Mouse (Mus musculus): ENCODE measurements around the gene Mettl21a. TPM values are rescaled to one million over a fixed set of nuclear protein-coding genes. Genes with fewer than 3 reads are reported as not detected.
A peak's percentile ranks its signal among the peaks of the same experiment; 100 is the strongest.

The Mettl21a gene
- polyA plus RNA-seq, 1 experiment from 2014 or later = 19.5 TPM

GRCm38 (mm10) chr1:64639279-64639678 lies 22.2 kb upstream of the Mettl21a start:
- WGBS = 89% methylated on average over 6 of the region's 6 CpGs
- Histone ChIP-seq H3K4me3 (ENCODE audit: low read length) (no peak overlapping the region), H3K4me1 (ENCODE audit: control insufficient read depth, insufficient read depth, low read length) (no peaks in the 10 kb centered on the region), H3K9me3 (ENCODE audit: control insufficient read depth, low read length) (no peaks in the 10 kb centered on the region), H3K9ac (ENCODE audit: low read depth, low read length) (no peak overlapping the region), H3K36me3 (ENCODE audit: control insufficient read depth, insufficient read depth, low read length) (no peaks in the 10 kb centered on the region), H3K27ac (ENCODE audit: low read length) (no peak overlapping the region), H3K27me3 (replicated peaks; ENCODE audit: control insufficient read depth, insufficient read depth, low read length) (no peaks in the 10 kb centered on the region), H3K4me2 (ENCODE audit: low read depth, low read length) (no peak overlapping the region)
- ATAC-seq = no peak

GRCm38 (mm10) chr1:64635624-64636023 lies 18.6 kb upstream of the Mettl21a start:
- no peak overlapping the region for H3K9ac ChIP-seq (ENCODE audit: low read depth, low read length)
- 48% methylated on average over 2 of the region's 2 CpGs for WGBS
- ATAC-seq = no peak

GRCm38 (mm10) chr1:64633237-64633636 lies 16.2 kb upstream of the Mettl21a start:
- Histone ChIP-seq H3K9me3 (ENCODE audit: control insufficient read depth, low read length) (no peaks in the 10 kb centered on the region), H3K4me1 (ENCODE audit: control insufficient read depth, insufficient read depth, low read length) (no peaks in the 10 kb centered on the region), H3K4me2 (ENCODE audit: low read depth, low read length) (no peak overlapping the region), H3K27ac (ENCODE audit: low read length) (no peak overlapping the region), H3K9ac (ENCODE audit: low read depth, low read length) (no peak overlapping the region), H3K4me3 (ENCODE audit: low read length) (no peak overlapping the region), H3K36me3 (ENCODE audit: control insufficient read depth, insufficient read depth, low read length) (no peaks in the 10 kb centered on the region), H3K27me3 (replicated peaks; ENCODE audit: control insufficient read depth, insufficient read depth, low read length) (no peaks in the 10 kb centered on the region)
- 67% methylated on average over 3 of the region's 3 CpGs for WGBS
- no peak for ATAC-seq

More at GRCm38 (mm10) chr1:64635624-64636023, 18.6 kb upstream of the Mettl21a start:
- H3K4me3 ChIP-seq (ENCODE audit: low read length) = no peak overlapping the region
- no peak overlapping the region for H3K27ac ChIP-seq (ENCODE audit: low read length)
- H3K4me1 ChIP-seq (ENCODE audit: control insufficient read depth, insufficient read depth, low read length) = no peaks in the 10 kb centered on the region
- H3K4me2 ChIP-seq (ENCODE audit: low read depth, low read length) = no peak overlapping the region
- no peaks in the 10 kb centered on the region for H3K27me3 ChIP-seq (replicated peaks; ENCODE audit: control insufficient read depth, insufficient read depth, low read length)
- no peaks in the 10 kb centered on the region for H3K36me3 ChIP-seq (ENCODE audit: control insufficient read depth, insufficient read depth, low read length)
- H3K9me3 ChIP-seq (ENCODE audit: control insufficient read depth, low read length) = no peaks in the 10 kb centered on the region

- Histone ChIP-seq H3K36me3 (ENCODE audit: control insufficient read depth, insufficient read depth, low read length) (no peaks in the 10 kb centered on the region), H3K4me3 (ENCODE audit: low read length) (no peak overlapping the region), H3K9me3 (ENCODE audit: control insufficient read depth, low read length) (no peaks in the 10 kb centered on the region), H3K27ac (ENCODE audit: low read length) (no peak overlapping the region), H3K9ac (ENCODE audit: low read depth, low read length) (no peak overlapping the region), H3K4me1 (ENCODE audit: control insufficient read depth, insufficient read depth, low read length) (no peaks in the 10 kb centered on the region), H3K4me2 (ENCODE audit: low read depth, low read length) (no peak overlapping the region), H3K27me3 (replicated peaks; ENCODE audit: control insufficient read depth, insufficient read depth, low read length) (no peaks in the 10 kb centered on the region)
- 60% methylated on average over 5 of the region's 5 CpGs for WGBS
- no peak for ATAC-seq
Measured at GRCm38 (mm10) chr1:64631526-64631925, 14.5 kb upstream of the Mettl21a start.

- Histone ChIP-seq H3K4me3 (ENCODE audit: low read length) (no peak overlapping the region), H3K9me3 (ENCODE audit: control insufficient read depth, low read length) (no peaks in the 10 kb centered on the region), H3K36me3 (ENCODE audit: control insufficient read depth, insufficient read depth, low read length) (no peaks in the 10 kb centered on the region), H3K27ac (ENCODE audit: low read length) (no peak overlapping the region), H3K9ac (ENCODE audit: low read depth, low read length) (no peak overlapping the region), H3K4me2 (ENCODE audit: low read depth, low read length) (no peak overlapping the region), H3K27me3 (replicated peaks; ENCODE audit: control insufficient read depth, insufficient read depth, low read length) (no peaks in the 10 kb centered on the region), H3K4me1 (ENCODE audit: control insufficient read depth, insufficient read depth, low read length) (no peaks in the 10 kb centered on the region)
- no peak for ATAC-seq
Measured at GRCm38 (mm10) chr1:64625214-64625613, 8.2 kb upstream of the Mettl21a start.

GRCm38 (mm10) chr1:64623558-64624435 lies 6.8 kb upstream of the Mettl21a start:
- WGBS = 56% methylated on average over 12 of the region's 12 CpGs
- no peaks in the 10 kb centered on the region for H3K9me3 ChIP-seq (ENCODE audit: control insufficient read depth, low read length)

GRCm38 (mm10) chr1:64621116-64621515 lies 4.1 kb upstream of the Mettl21a start:
- H3K9me3 ChIP-seq (ENCODE audit: control insufficient read depth, low read length) = no peaks in the 10 kb centered on the region
- H3K27me3 ChIP-seq (replicated peaks; ENCODE audit: control insufficient read depth, insufficient read depth, low read length) = no peaks in the 10 kb centered on the region
- no peak overlapping the region for H3K4me3 ChIP-seq (ENCODE audit: low read length)
- no peak for ATAC-seq
- no peaks in the 10 kb centered on the region for H3K36me3 ChIP-seq (ENCODE audit: control insufficient read depth, insufficient read depth, low read length)
- no peak overlapping the region for H3K27ac ChIP-seq (ENCODE audit: low read length)
- peaks cover 8% of the 10 kb centered on the region for H3K4me1 ChIP-seq (ENCODE audit: control insufficient read depth, insufficient read depth, low read length)
- 83% methylated on average over 5 of the region's 5 CpGs for WGBS
- H3K9ac ChIP-seq (ENCODE audit: low read depth, low read length) = no peak overlapping the region
- no peak overlapping the region for H3K4me2 ChIP-seq (ENCODE audit: low read depth, low read length)

More at GRCm38 (mm10) chr1:64623558-64624435, 6.8 kb upstream of the Mettl21a start:
- no peak overlapping the region for H3K9ac ChIP-seq (ENCODE audit: low read depth, low read length)
- no peaks in the 10 kb centered on the region for H3K4me1 ChIP-seq (ENCODE audit: control insufficient read depth, insufficient read depth, low read length)
- H3K36me3 ChIP-seq (ENCODE audit: control insufficient read depth, insufficient read depth, low read length) = no peaks in the 10 kb centered on the region
- no peak overlapping the region for H3K27ac ChIP-seq (ENCODE audit: low read length)
- H3K4me2 ChIP-seq (ENCODE audit: low read depth, low read length) = no peak overlapping the region
- no peaks in the 10 kb centered on the region for H3K27me3 ChIP-seq (replicated peaks; ENCODE audit: control insufficient read depth, insufficient read depth, low read length)
- ATAC-seq = no peak
- H3K4me3 ChIP-seq (ENCODE audit: low read length) = no peak overlapping the region

GRCm38 (mm10) chr1:64618226-64618625 lies 1.2 kb upstream of the Mettl21a start:
- no peak for ATAC-seq
- H3K27me3 ChIP-seq (replicated peaks; ENCODE audit: control insufficient read depth, insufficient read depth, low read length) = no peaks in the 10 kb centered on the region
- no peaks in the 10 kb centered on the region for H3K36me3 ChIP-seq (ENCODE audit: control insufficient read depth, insufficient read depth, low read length)
- H3K9ac ChIP-seq (ENCODE audit: low read depth, low read length) = peak overlapping the region; percentile 90
- no peak overlapping the region for H3K27ac ChIP-seq (ENCODE audit: low read length)
- 32% methylated on average over 3 of the region's 3 CpGs for WGBS
- peak overlapping the region; percentile 70; the same call in 1 of the 2 replicates for H3K4me3 ChIP-seq (ENCODE audit: low read length)
- H3K9me3 ChIP-seq (ENCODE audit: control insufficient read depth, low read length) = no peaks in the 10 kb centered on the region
- peak overlapping the region; percentile 49 for H3K4me2 ChIP-seq (ENCODE audit: low read depth, low read length)
- H3K4me1 ChIP-seq (ENCODE audit: control insufficient read depth, insufficient read depth, low read length) = peaks cover 12% of the 10 kb centered on the region

- WGBS = under 1% methylated on average over 15 of the region's 15 CpGs
Measured at GRCm38 (mm10) chr1:64617715-64617984, 608 bp upstream of the Mettl21a start.

GRCm38 (mm10) chr1:64616531-64616880 lies 536 bp downstream of the Mettl21a start:
- H3K36me3 ChIP-seq (ENCODE audit: control insufficient read depth, insufficient read depth, low read length) = no peaks in the 10 kb centered on the region
- peak overlapping the region; percentile 70 for H3K4me3 ChIP-seq (ENCODE audit: low read length)
- H3K27me3 ChIP-seq (replicated peaks; ENCODE audit: control insufficient read depth, insufficient read depth, low read length) = no peaks in the 10 kb centered on the region
- peaks cover 12% of the 10 kb centered on the region for H3K4me1 ChIP-seq (ENCODE audit: control insufficient read depth, insufficient read depth, low read length)
- peak overlapping the region; percentile 90 for H3K9ac ChIP-seq (ENCODE audit: low read depth, low read length)
- peak overlapping the region; percentile 98 for H3K27ac ChIP-seq (ENCODE audit: low read length)
- 5% methylated on average over 8 of the region's 8 CpGs for WGBS
- ATAC-seq = no peak; the same call in 1 of the 2 replicates
- no peaks in the 10 kb centered on the region for H3K9me3 ChIP-seq (ENCODE audit: control insufficient read depth, low read length)
- peak overlapping the region; percentile 49 for H3K4me2 ChIP-seq (ENCODE audit: low read depth, low read length)

More at GRCm38 (mm10) chr1:64617715-64617984, 608 bp upstream of the Mettl21a start:
- Histone ChIP-seq H3K9ac (ENCODE audit: low read depth, low read length) (peak overlapping the region; percentile 90), H3K4me1 (ENCODE audit: control insufficient read depth, insufficient read depth, low read length) (peaks cover 12% of the 10 kb centered on the region), H3K9me3 (ENCODE audit: control insufficient read depth, low read length) (no peaks in the 10 kb centered on the region), H3K27ac (ENCODE audit: low read length) (peak overlapping the region; percentile 98), H3K4me3 (ENCODE audit: low read length) (peak overlapping the region; percentile 70), H3K27me3 (replicated peaks; ENCODE audit: control insufficient read depth, insufficient read depth, low read length) (no peaks in the 10 kb centered on the region), H3K4me2 (ENCODE audit: low read depth, low read length) (peak overlapping the region; percentile 49), H3K36me3 (ENCODE audit: control insufficient read depth, insufficient read depth, low read length) (no peaks in the 10 kb centered on the region)
- peak; percentile 86 for ATAC-seq

Data from intestine, embryonic 16.5 days (tissue).